Mouse (Mus musculus) G1E (cell line): ENCODE results near the gene Ehd1.

Experiments
- CTCF ChIP-seq: IDR thresholded peaks from 2 replicates; pipeline ENCODE4 v1.5.1; 2012; ENCODE audit warnings: low read depth, low read length, inconsistent platforms, mixed read lengths
- GATA1 ChIP-seq: IDR thresholded peaks from 2 replicates; pipeline ENCODE4 v1.6.1; 2012; ENCODE audit warnings: borderline replicate concordance, low read length, inconsistent platforms, mixed read lengths
- POLR2AphosphoS5 ChIP-seq: IDR thresholded peaks from 2 replicates; pipeline ENCODE4 v1.6.1; 2012; ENCODE audit warnings: low read depth, low read length, inconsistent platforms; ENCODE audit not compliant: insufficient replicate concordance

GRCm38 (mm10) chr19:6268670-6269132 lies 7.8 kb upstream of the Ehd1 start:
- TF ChIP-seq CTCF (no peak), GATA1 (no peak), POLR2AphosphoS5 (no peak)
